Mouse (Mus musculus): ENCODE measurements around the gene Tmem94. TPM values are rescaled to one million over a fixed set of nuclear protein-coding genes. Genes with fewer than 3 reads are reported as not detected.

The Tmem94 gene
- polyA plus RNA-seq, 1 experiment from 2014 or later = 28.7 TPM

DNA sequence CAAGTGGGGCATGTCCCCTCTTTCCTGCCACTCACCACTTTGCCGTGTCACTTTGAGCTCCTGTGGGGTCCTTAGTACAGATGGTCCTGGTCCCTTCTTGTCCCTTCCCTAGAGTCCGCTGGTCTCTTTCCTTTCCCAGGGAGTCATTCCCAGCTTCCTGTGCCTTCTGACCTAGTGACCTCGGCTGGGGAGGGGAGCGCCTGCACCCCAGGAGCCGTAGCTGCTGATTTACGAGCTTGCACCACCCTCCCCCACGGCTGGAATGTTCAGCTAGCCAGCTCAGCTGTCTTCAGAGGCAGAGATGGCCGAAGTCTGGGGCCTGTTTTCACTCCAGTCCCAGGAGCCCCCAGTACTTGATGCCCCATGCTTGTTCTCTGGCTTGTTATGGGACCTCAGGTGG lies 67.3 kb downstream of the Tmem94 start:
- Histone ChIP-seq H3K27ac (replicated peaks in 1 of 2; ENCODE audit: control insufficient read depth in 1 of 2, insufficient read depth in 1 of 2, low read depth in 2 of 2, low read length in 2 of 2) (peak overlapping the region; percentile 83 to 84), H3K4me3 (ENCODE audit: control insufficient read depth in 1 of 2, insufficient read depth in 1 of 2, low read depth in 1 of 2, low read length in 2 of 2) (no peak overlapping the region), H3K9ac (ENCODE audit: low read length) (peak overlapping the region; percentile 53), H3K4me2 (ENCODE audit: low read length) (peak overlapping the region; percentile 45), H3K27me3 (ENCODE audit: control insufficient read depth, insufficient read depth, low read length) (no peaks in the 10 kb centered on the region), H3K36me3 (ENCODE audit: control insufficient read depth, insufficient read depth, low read length) (no peaks in the 10 kb centered on the region), H3K9me3 (ENCODE audit: control insufficient read depth, low read length) (no peaks in the 10 kb centered on the region), H3K4me1 (ENCODE audit: control insufficient read depth in 2 of 2, insufficient read depth in 2 of 2, low read length in 2 of 2) (peaks cover 61 to 66% of the 10 kb centered on the region in 2 experiments)
- ATAC-seq (ENCODE audit: insufficient number of reproducible peaks, insufficient read depth, low FRiP score, low read depth) = no peak
- 10% methylated on average over 8 of the region's 8 CpGs for WGBS

DNA sequence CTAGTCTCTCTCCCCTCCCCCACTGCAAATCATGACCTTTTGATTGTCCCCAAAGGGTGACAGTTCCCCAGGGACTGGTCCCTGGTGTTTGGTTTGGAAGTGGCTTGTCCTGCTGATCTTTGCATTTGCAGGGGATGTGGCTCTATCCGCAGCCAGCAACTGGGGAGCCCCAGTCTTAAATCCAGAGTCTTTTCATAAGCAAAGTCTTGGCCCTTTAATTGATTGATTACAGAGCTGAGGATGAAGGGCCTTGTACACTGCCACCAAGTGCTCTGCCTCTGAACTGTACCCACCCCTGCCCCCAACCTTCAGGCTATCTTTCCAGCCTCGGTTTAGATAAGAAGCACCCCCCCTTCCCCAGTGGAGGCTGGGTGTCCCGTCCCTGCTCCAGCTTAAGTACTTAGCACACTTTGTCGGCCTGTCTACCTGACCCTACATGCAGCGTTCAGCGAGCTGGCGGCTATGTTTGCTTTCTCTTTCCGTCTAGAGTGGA lies 67.8 kb downstream of the Tmem94 start:
- 9% methylated on average over 8 of the region's 8 CpGs for WGBS
- Histone ChIP-seq H3K27ac (replicated peaks in 1 of 2; ENCODE audit: control insufficient read depth in 1 of 2, insufficient read depth in 1 of 2, low read depth in 2 of 2, low read length in 2 of 2) (peak overlapping the region; percentile 83 to 84), H3K4me3 (ENCODE audit: control insufficient read depth in 1 of 2, insufficient read depth in 1 of 2, low read depth in 1 of 2, low read length in 2 of 2) (no peak overlapping the region), H3K4me2 (ENCODE audit: low read length) (peak overlapping the region; percentile 45), H3K4me1 (ENCODE audit: control insufficient read depth in 2 of 2, insufficient read depth in 2 of 2, low read length in 2 of 2) (peaks cover 64 to 71% of the 10 kb centered on the region in 2 experiments), H3K27me3 (ENCODE audit: control insufficient read depth, insufficient read depth, low read length) (no peaks in the 10 kb centered on the region), H3K36me3 (ENCODE audit: control insufficient read depth, insufficient read depth, low read length) (no peaks in the 10 kb centered on the region), H3K9ac (ENCODE audit: low read length) (peak overlapping the region; percentile 53), H3K9me3 (ENCODE audit: control insufficient read depth, low read length) (no peaks in the 10 kb centered on the region)
- no peak for ATAC-seq (ENCODE audit: insufficient number of reproducible peaks, insufficient read depth, low FRiP score, low read depth)

DNA sequence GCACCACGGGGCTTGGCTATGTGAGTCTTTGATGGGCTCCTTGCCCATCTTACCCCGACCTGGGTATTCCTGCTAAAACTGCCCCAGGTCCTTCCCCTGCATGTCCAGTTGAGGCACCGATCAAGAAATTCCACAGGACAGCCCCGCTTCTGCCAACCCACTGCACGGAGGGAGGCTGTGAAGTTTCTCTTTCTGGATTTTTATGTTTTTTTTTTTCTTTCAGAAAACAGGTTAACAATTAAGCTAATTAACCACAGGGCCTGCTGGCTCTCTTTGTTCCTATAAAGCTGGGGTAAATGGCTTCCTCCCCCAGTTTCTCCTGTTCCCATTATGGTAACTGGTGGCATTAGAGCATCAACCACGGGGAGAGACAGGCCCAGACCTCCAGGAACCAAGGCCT lies 68.8 kb downstream of the Tmem94 start:
- 72% methylated on average over 6 of the region's 6 CpGs for WGBS
- no peak overlapping the region for H3K4me2 ChIP-seq (ENCODE audit: low read length)
- H3K27me3 ChIP-seq (ENCODE audit: control insufficient read depth, insufficient read depth, low read length) = no peaks in the 10 kb centered on the region
- no peaks in the 10 kb centered on the region for H3K36me3 ChIP-seq (ENCODE audit: control insufficient read depth, insufficient read depth, low read length)
- H3K9ac ChIP-seq (ENCODE audit: low read length) = peak overlapping the region; percentile 16; the same call in 1 of the 2 replicates
- no peaks in the 10 kb centered on the region for H3K9me3 ChIP-seq (ENCODE audit: control insufficient read depth, low read length)
- ATAC-seq (ENCODE audit: insufficient number of reproducible peaks, insufficient read depth, low FRiP score, low read depth) = no peak
- peaks cover 64 to 77% of the 10 kb centered on the region in 2 experiments for H3K4me1 ChIP-seq (ENCODE audit: control insufficient read depth in 2 of 2, insufficient read depth in 2 of 2, low read length in 2 of 2)
- peak overlapping the region; percentile 83 to 84 for H3K27ac ChIP-seq (replicated peaks in 1 of 2; ENCODE audit: control insufficient read depth in 1 of 2, insufficient read depth in 1 of 2, low read depth in 2 of 2, low read length in 2 of 2)
- no peak overlapping the region for H3K4me3 ChIP-seq (ENCODE audit: control insufficient read depth in 1 of 2, insufficient read depth in 1 of 2, low read depth in 1 of 2, low read length in 2 of 2)

DNA sequence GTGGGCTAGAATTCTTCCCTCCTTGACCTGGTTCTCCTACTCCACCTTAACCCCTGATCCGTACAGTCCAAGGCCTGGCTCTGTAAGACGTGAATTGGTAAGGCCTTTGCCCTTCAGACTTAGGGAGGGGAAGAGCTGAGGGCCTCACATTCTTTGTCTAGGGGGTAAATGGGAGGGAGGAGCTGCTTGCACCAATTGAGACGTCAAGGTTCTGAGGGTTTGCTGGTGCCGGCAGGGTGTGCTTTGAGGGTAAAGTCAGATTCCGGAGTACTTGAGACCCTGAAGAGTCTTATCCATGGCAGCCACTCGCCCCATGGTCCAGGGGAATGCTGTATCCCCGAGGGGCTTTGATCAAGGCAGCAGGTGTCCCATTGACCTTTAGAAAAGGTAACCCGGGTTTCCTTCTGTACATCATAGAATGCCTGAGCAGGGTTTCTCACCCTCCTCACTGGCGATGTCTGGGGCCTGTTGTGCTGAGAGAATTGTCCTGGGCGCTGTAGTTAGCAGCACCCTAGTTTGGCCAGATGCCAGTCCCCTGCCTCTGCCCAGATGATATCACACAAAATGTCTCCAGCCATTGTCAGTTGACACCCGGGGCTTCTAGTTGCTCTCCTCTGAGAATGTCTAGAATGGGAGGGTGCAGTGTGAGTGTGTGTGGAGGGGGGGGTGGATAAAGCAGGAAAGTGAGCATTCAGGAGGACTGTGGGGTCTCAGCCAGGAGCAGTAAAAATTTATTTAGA lies 71.6 kb downstream of the Tmem94 start:
- Histone ChIP-seq H3K4me3 (ENCODE audit: control insufficient read depth in 1 of 2, insufficient read depth in 1 of 2, low read depth in 1 of 2, low read length in 2 of 2) (no peak overlapping the region), H3K27ac (replicated peaks in 1 of 2; ENCODE audit: control insufficient read depth in 1 of 2, insufficient read depth in 1 of 2, low read depth in 2 of 2, low read length in 2 of 2) (peak overlapping the region; percentile 10 to 60; a peak in 3 of 4 replicates), H3K36me3 (ENCODE audit: control insufficient read depth, insufficient read depth, low read length) (no peaks in the 10 kb centered on the region), H3K9me3 (ENCODE audit: control insufficient read depth, low read length) (no peaks in the 10 kb centered on the region), H3K9ac (ENCODE audit: low read length) (peak overlapping the region; percentile 31; the same call in 1 of the 2 replicates), H3K27me3 (ENCODE audit: control insufficient read depth, insufficient read depth, low read length) (no peaks in the 10 kb centered on the region), H3K4me1 (ENCODE audit: control insufficient read depth in 2 of 2, insufficient read depth in 2 of 2, low read length in 2 of 2) (peaks cover 58 to 72% of the 10 kb centered on the region in 2 experiments), H3K4me2 (ENCODE audit: low read length) (no peak overlapping the region)
- ATAC-seq (ENCODE audit: insufficient number of reproducible peaks, insufficient read depth, low FRiP score, low read depth) = no peak
- 30% methylated on average over 11 of the region's 11 CpGs for WGBS

DNA sequence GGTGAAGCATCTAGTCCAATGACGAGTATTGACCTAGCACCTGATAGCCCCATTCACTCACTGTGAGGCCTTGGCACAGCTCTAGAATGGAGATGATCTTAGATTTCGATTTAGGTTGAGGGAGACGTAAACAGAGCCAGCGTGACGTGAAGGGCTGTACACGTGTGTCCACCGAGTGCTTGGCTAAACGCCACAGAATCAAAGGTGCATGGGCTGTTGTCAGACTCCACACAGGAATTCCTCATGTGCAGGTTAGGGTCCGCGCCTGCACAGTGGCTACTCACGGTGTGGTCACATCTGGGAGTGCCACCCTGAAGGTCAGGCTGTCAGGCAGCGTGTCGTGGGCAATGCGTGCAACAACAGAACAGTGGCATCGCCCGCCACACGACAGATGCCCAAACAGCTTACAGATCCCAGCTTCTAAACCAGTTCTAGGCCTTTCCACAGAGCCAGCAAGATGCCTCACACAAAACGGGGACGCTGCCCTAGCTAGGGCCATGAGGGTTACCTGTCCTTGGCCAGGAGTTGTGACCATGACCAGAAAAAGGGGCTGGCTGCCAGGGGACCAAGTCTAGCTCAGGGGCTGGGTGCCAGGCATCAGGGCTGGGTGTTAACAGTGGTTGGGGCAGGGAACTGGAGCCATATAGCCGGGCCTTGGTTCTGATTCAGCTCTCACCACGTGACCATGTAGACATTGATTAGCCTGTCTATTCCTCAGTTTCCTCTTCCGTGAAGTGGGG lies 72.5 kb downstream of the Tmem94 start:
- Histone ChIP-seq H3K9ac (ENCODE audit: low read length) (no peak overlapping the region), H3K36me3 (ENCODE audit: control insufficient read depth, insufficient read depth, low read length) (no peaks in the 10 kb centered on the region), H3K27me3 (ENCODE audit: control insufficient read depth, insufficient read depth, low read length) (no peaks in the 10 kb centered on the region), H3K27ac (replicated peaks in 1 of 2; ENCODE audit: control insufficient read depth in 1 of 2, insufficient read depth in 1 of 2, low read depth in 2 of 2, low read length in 2 of 2) (peak overlapping the region in 1 of 2 experiments; percentile 60; a peak in 2 of 4 replicates), H3K9me3 (ENCODE audit: control insufficient read depth, low read length) (no peaks in the 10 kb centered on the region), H3K4me3 (ENCODE audit: control insufficient read depth in 1 of 2, insufficient read depth in 1 of 2, low read depth in 1 of 2, low read length in 2 of 2) (no peak overlapping the region), H3K4me2 (ENCODE audit: low read length) (no peak overlapping the region), H3K4me1 (ENCODE audit: control insufficient read depth in 2 of 2, insufficient read depth in 2 of 2, low read length in 2 of 2) (peaks cover 59 to 72% of the 10 kb centered on the region in 2 experiments)
- ATAC-seq (ENCODE audit: insufficient number of reproducible peaks, insufficient read depth, low FRiP score, low read depth) = no peak
- WGBS = 91% methylated on average over 22 of the region's 22 CpGs

DNA sequence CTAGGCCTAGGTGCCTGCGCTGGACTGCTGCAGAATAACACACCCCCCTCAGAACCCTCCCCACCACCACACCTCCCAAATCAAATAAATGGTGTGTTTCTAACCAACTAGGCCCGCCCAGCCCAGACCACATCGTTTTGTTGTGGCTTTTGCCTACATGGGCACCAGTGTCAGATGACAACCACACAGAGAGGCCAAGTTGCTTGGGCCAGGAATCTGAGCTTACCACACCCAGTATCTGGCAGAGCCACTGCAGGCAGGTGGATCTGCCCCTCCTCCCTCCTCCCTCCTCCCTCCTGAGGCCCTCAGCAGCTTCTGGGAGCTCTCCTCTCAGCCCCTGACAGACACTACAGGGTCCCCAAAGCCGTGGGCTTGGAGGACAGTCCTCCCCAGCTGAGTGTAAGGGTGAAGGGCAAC lies 73.7 kb downstream of the Tmem94 start:
- peak overlapping the region; percentile 42; the same call in 1 of the 2 replicates for H3K9ac ChIP-seq (ENCODE audit: low read length)
- H3K4me1 ChIP-seq (ENCODE audit: control insufficient read depth in 2 of 2, insufficient read depth in 2 of 2, low read length in 2 of 2) = peaks cover 57 to 72% of the 10 kb centered on the region in 2 experiments
- H3K27ac ChIP-seq (replicated peaks in 1 of 2; ENCODE audit: control insufficient read depth in 1 of 2, insufficient read depth in 1 of 2, low read depth in 2 of 2, low read length in 2 of 2) = peak overlapping the region in 1 of 2 experiments; percentile 39; a peak in 2 of 4 replicates
- 44% methylated on average over 4 of the region's 4 CpGs for WGBS
- no peaks in the 10 kb centered on the region for H3K9me3 ChIP-seq (ENCODE audit: control insufficient read depth, low read length)
- no peak overlapping the region for H3K4me3 ChIP-seq (ENCODE audit: control insufficient read depth in 1 of 2, insufficient read depth in 1 of 2, low read depth in 1 of 2, low read length in 2 of 2)
- no peak overlapping the region for H3K4me2 ChIP-seq (ENCODE audit: low read length)
- no peak for ATAC-seq (ENCODE audit: insufficient number of reproducible peaks, insufficient read depth, low FRiP score, low read depth)
- 0 out of 2 replicates have a peak, but pooled peaks cover 2% of the 10 kb centered on the region for H3K36me3 ChIP-seq (ENCODE audit: control insufficient read depth, insufficient read depth, low read length)
- no peaks in the 10 kb centered on the region for H3K27me3 ChIP-seq (ENCODE audit: control insufficient read depth, insufficient read depth, low read length)

DNA sequence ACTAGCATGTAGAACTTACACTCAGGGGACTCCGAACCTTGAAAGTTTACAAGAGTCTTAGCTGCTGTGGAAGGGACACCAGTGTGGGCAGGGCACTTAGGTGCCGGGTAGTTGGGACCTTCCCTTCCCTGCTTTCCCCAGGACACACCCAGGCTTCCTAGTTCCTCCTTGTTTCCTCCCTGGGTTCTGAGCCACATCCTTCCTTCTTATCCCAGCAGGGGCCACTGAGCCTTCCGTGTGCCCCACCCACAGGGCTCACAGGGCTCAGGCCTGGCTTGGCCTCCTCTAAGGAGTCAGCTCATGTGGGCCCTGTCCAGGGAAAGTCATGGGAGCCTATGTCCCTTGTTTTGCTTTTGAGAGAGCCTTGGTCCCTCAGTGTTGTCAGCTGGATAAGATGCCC lies 74.5 kb downstream of the Tmem94 start:
- H3K4me3 ChIP-seq (ENCODE audit: control insufficient read depth in 1 of 2, insufficient read depth in 1 of 2, low read depth in 1 of 2, low read length in 2 of 2) = no peak overlapping the region
- no peaks in the 10 kb centered on the region for H3K9me3 ChIP-seq (ENCODE audit: control insufficient read depth, low read length)
- H3K4me2 ChIP-seq (ENCODE audit: low read length) = no peak overlapping the region
- WGBS = 54% methylated on average over 3 of the region's 3 CpGs
- no peaks in the 10 kb centered on the region for H3K27me3 ChIP-seq (ENCODE audit: control insufficient read depth, insufficient read depth, low read length)
- peak overlapping the region; percentile 6 to 39; a peak in 2 of 4 replicates for H3K27ac ChIP-seq (replicated peaks in 1 of 2; ENCODE audit: control insufficient read depth in 1 of 2, insufficient read depth in 1 of 2, low read depth in 2 of 2, low read length in 2 of 2)
- no peak for ATAC-seq (ENCODE audit: insufficient number of reproducible peaks, insufficient read depth, low FRiP score, low read depth)
- peak overlapping the region; percentile 42; the same call in 1 of the 2 replicates for H3K9ac ChIP-seq (ENCODE audit: low read length)
- H3K36me3 ChIP-seq (ENCODE audit: control insufficient read depth, insufficient read depth, low read length) = 0 out of 2 replicates have a peak, but pooled peaks cover 3% of the 10 kb centered on the region
- H3K4me1 ChIP-seq (ENCODE audit: control insufficient read depth in 2 of 2, insufficient read depth in 2 of 2, low read length in 2 of 2) = peaks cover 56 to 69% of the 10 kb centered on the region in 2 experiments
